Mouse (Mus musculus) heart, embryonic 10.5 days (tissue): ENCODE results near the gene Frmd4a. TPM values are rescaled to one million over a fixed set of nuclear protein-coding genes. Genes with fewer than 3 reads are reported as not detected.

ENCODE experiments used
- DNase-seq: peaks from one replicate; pipeline ENCODE4 v3.0.0-alpha.2; 2017; ENCODE audit warnings: low spot score
- H3K27ac ChIP-seq: fragments of 300-500 bp; sonication (generic); 2 replicates; pipeline ENCODE4 v1.5.1; 2016; ENCODE audit warnings: mild to moderate bottlenecking
- H3K27me3 ChIP-seq: fragments of 300-500 bp; sonication (generic); 2 replicates; pipeline ENCODE4 v1.6.1; 2016; ENCODE audit warnings: mild to moderate bottlenecking; ENCODE audit not compliant: poor library complexity, insufficient read depth, severe bottlenecking
- H3K36me3 ChIP-seq: fragments of 300-500 bp; sonication (generic); 2 replicates; pipeline ENCODE4 v1.6.1; 2016; ENCODE audit warnings: mild to moderate bottlenecking, moderate library complexity
- H3K4me1 ChIP-seq: fragments of 300-500 bp; sonication (generic); 2 replicates; pipeline ENCODE4 v1.6.1; 2016; ENCODE audit warnings: mild to moderate bottlenecking
- H3K4me3 ChIP-seq: fragments of 300-500 bp; sonication (generic); 2 replicates; pipeline ENCODE4 v1.5.1; 2016; ENCODE audit warnings: mild to moderate bottlenecking, moderate library complexity
- H3K9me3 ChIP-seq: fragments of 300-500 bp; sonication (generic); 2 replicates; pipeline ENCODE4 v1.6.1; 2016; ENCODE audit warnings: mild to moderate bottlenecking, moderate library complexity
- WGBS: fragments of 180-500 bp; shearing (Covaris S2); methylation state at CpG from one replicate; pipeline ENCODE4 v1.1.7; 2016; 5-methylcytosine and 5-hydroxymethylcytosine counted together
- polyA plus RNA-seq: library from polyadenylated mRNA; unstranded; fragments of >200 nt; fragmentation: Nextera tagmentation; extraction: Ambion mirVana; gene quantifications from 2 replicates; pipeline ENCODE4 v1.2.1, GENCODE M21; 2016

Frmd4a gene
- polyA plus RNA-seq, 1 experiment from 2014 or later = 29.4 TPM

- 26% methylated on average over 3 of the region's 3 CpGs for WGBS
- H3K4me3 ChIP-seq = no peak overlapping the region
Measured at GRCm38 (mm10) chr2:4188303-4188702, 170.8 kb downstream of the Frmd4a start.

DNA sequence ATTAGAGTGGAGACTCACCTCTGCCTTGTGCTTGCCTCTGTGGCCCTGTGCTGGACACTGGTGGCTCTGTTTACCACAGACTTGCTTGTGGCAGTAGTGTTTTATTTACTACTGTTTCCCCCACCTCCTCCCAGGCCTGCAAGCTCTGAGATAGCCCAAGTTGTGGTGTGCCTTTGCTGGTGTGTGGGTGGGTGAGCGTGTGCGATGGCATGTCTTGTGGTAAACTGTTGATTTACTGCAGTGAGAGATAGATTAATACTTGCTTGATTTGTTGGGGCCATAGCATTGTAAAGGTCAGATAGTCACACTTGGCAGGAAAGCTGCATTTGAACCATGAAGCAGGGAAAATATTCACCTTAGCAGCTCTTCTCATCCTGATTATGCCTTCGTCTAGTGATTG is 172.8 kb downstream of the Frmd4a start:
- Histone ChIP-seq H3K4me1 (peaks cover 15% of the 10 kb centered on the region; the same call in 1 of the 2 replicates), H3K4me3 (no peak overlapping the region), H3K27me3 (no peaks in the 10 kb centered on the region), H3K27ac (no peak overlapping the region), H3K9me3 (no peaks in the 10 kb centered on the region), H3K36me3 (no peaks in the 10 kb centered on the region)
- no peak for DNase-seq
- 89% methylated on average over 3 of the region's 3 CpGs for WGBS

More at GRCm38 (mm10) chr2:4188303-4188702, 170.8 kb downstream of the Frmd4a start:
- no peak for DNase-seq
- Histone ChIP-seq H3K36me3 (no peaks in the 10 kb centered on the region), H3K4me1 (peaks cover 15% of the 10 kb centered on the region; the same call in 1 of the 2 replicates), H3K27me3 (no peaks in the 10 kb centered on the region), H3K27ac (no peak overlapping the region), H3K9me3 (no peaks in the 10 kb centered on the region)

- Histone ChIP-seq H3K9me3 (no peaks in the 10 kb centered on the region), H3K4me1 (peaks cover 15% of the 10 kb centered on the region; the same call in 1 of the 2 replicates), H3K4me3 (no peak overlapping the region), H3K27me3 (no peaks in the 10 kb centered on the region), H3K27ac (no peak overlapping the region), H3K36me3 (no peaks in the 10 kb centered on the region)
- WGBS = 79% methylated on average over 5 of the region's 5 CpGs
- no peak for DNase-seq
Measured at GRCm38 (mm10) chr2:4190995-4191394, 173.5 kb downstream of the Frmd4a start.

- no peaks in the 10 kb centered on the region for H3K27me3 ChIP-seq
- no peak for DNase-seq
- no peaks in the 10 kb centered on the region for H3K36me3 ChIP-seq
- H3K4me1 ChIP-seq = peaks cover 5% of the 10 kb centered on the region; the same call in 1 of the 2 replicates
- H3K9me3 ChIP-seq = no peaks in the 10 kb centered on the region
- H3K27ac ChIP-seq = no peak overlapping the region
- H3K4me3 ChIP-seq = no peak overlapping the region
Measured at GRCm38 (mm10) chr2:4193206-4193605, 175.7 kb downstream of the Frmd4a start.

DNA sequence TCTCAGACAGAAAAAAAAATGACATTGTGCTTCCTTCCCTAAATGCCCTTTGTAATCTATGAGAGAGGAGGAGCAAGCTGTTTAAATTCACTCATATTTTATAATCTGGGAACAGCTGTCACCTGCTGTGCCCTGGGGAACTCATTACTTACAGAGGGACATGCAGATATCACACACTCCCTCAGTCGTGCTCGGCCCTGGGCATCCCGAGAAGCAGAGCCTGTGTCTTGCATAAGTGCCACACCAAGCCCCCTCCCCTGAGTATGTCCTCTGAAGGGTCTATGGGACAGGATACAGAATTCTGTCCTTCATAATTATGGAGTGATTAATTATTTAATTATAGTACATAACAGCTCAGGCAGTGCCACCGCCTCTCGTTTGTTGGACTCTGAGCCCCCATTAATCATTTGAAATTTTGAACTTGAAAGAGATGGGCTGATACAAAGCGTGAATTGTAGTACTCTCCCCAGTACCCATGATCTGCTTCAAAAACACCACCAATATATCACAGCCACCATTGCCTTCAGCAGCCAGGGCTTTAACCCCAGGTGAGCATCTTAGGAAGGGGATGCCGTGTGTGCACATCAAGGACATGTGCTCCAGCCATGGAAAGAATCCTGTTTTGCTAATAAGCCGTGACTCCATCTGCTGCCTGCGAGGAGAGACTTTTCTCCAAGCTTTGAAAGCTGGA is 177.0 kb downstream of the Frmd4a start:
- no peaks in the 10 kb centered on the region for H3K27me3 ChIP-seq
- H3K4me1 ChIP-seq = no peaks in the 10 kb centered on the region
- no peaks in the 10 kb centered on the region for H3K36me3 ChIP-seq
- H3K4me3 ChIP-seq = no peak overlapping the region
- no peaks in the 10 kb centered on the region for H3K9me3 ChIP-seq
- DNase-seq = no peak
- WGBS = 71% methylated on average over 9 of the region's 9 CpGs
- no peak overlapping the region for H3K27ac ChIP-seq

GRCm38 (mm10) chr2:4196041-4196440 is 178.5 kb downstream of the Frmd4a start:
- WGBS = 80% methylated on average over 4 of the region's 4 CpGs
- no peaks in the 10 kb centered on the region for H3K4me1 ChIP-seq
- no peak for DNase-seq
- no peaks in the 10 kb centered on the region for H3K36me3 ChIP-seq
- H3K9me3 ChIP-seq = no peaks in the 10 kb centered on the region
- no peaks in the 10 kb centered on the region for H3K27me3 ChIP-seq
- H3K27ac ChIP-seq = no peak overlapping the region
- no peak overlapping the region for H3K4me3 ChIP-seq

DNA sequence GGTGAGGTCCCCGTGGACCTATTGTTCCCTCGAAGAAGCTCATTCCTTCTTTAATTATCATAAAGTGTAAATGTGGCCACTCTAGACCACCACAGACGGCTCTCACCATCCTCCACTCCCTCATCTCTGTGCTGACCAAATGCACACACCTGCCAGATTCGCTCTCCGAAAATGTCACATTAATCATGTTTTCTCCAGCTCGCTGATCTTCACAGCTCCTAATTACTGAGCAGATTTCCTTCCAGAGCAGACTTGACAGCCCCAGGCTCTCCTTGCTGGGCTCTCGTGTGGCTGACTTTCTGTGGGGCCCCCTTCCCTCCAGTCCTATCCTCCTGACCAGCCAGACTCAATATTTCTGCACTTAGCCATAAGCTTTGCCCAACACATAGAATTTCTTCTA is 191.7 kb downstream of the Frmd4a start:
- no peaks in the 10 kb centered on the region for H3K9me3 ChIP-seq
- no peak overlapping the region for H3K4me3 ChIP-seq
- H3K27ac ChIP-seq = no peak overlapping the region
- H3K27me3 ChIP-seq = no peaks in the 10 kb centered on the region
- no peaks in the 10 kb centered on the region for H3K4me1 ChIP-seq
- H3K36me3 ChIP-seq = no peaks in the 10 kb centered on the region
- no peak for DNase-seq
- WGBS = 74% methylated on average over 7 of the region's 7 CpGs

GRCm38 (mm10) chr2:4222497-4222828 is 204.9 kb downstream of the Frmd4a start:
- no peaks in the 10 kb centered on the region for H3K27me3 ChIP-seq
- no peak for DNase-seq
- WGBS = 0% methylated on average over 1 of the region's 1 CpGs
- H3K9me3 ChIP-seq = no peaks in the 10 kb centered on the region
- H3K4me1 ChIP-seq = peaks cover 19% of the 10 kb centered on the region
- no peak overlapping the region for H3K4me3 ChIP-seq
- H3K36me3 ChIP-seq = no peaks in the 10 kb centered on the region
- H3K27ac ChIP-seq = no peak overlapping the region

DNA sequence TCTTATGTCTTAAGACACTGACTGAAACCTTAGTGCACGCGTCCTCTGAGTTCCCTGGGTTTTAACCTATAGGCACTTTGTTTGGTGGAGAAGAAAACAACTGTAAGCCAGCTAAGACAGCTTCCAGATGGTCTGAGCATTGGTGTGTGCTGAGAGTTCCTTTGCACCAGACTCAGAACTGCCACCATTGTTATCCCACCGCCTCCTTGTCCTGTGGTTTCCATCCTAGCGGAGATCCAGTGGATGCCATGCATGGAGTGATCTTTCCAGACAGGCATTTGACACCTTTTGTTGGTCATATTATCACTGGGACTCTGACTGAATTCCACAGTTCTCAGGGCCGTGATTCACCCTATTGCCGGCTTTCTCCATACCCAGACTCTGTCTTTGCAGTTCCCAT is 205.8 kb downstream of the Frmd4a start:
- H3K36me3 ChIP-seq = no peaks in the 10 kb centered on the region
- H3K4me3 ChIP-seq = no peak overlapping the region
- no peak overlapping the region; the same call in 1 of the 2 replicates for H3K27ac ChIP-seq
- no peaks in the 10 kb centered on the region for H3K27me3 ChIP-seq
- H3K4me1 ChIP-seq = peaks cover 28% of the 10 kb centered on the region
- no peak for DNase-seq
- no peaks in the 10 kb centered on the region for H3K9me3 ChIP-seq
- 78% methylated on average over 6 of the region's 6 CpGs for WGBS

- 70% methylated on average over 7 of the region's 7 CpGs for WGBS
- H3K27ac ChIP-seq = no peak overlapping the region; the same call in 1 of the 2 replicates
- H3K36me3 ChIP-seq = no peaks in the 10 kb centered on the region
- no peaks in the 10 kb centered on the region for H3K9me3 ChIP-seq
- no peak for DNase-seq
- H3K4me1 ChIP-seq = peaks cover 41% of the 10 kb centered on the region
- no peaks in the 10 kb centered on the region for H3K27me3 ChIP-seq
- H3K4me3 ChIP-seq = no peak overlapping the region
Measured at GRCm38 (mm10) chr2:4226941-4227558, 209.5 kb downstream of the Frmd4a start.

- Histone ChIP-seq H3K9me3 (no peaks in the 10 kb centered on the region), H3K4me3 (no peak overlapping the region), H3K36me3 (no peaks in the 10 kb centered on the region), H3K27ac (peak overlapping the region; percentile 44; the same call in 1 of the 2 replicates), H3K4me1 (peaks cover 41% of the 10 kb centered on the region), H3K27me3 (no peaks in the 10 kb centered on the region)
- WGBS = 36% methylated on average over 4 of the region's 4 CpGs
- DNase-seq = no peak
Measured at GRCm38 (mm10) chr2:4227563-4227962, 210.0 kb downstream of the Frmd4a start.

GRCm38 (mm10) chr2:4228510-4228909 is 211.0 kb downstream of the Frmd4a start:
- Histone ChIP-seq H3K9me3 (no peaks in the 10 kb centered on the region), H3K27ac (peak overlapping the region; percentile 30; the same call in 1 of the 2 replicates), H3K36me3 (no peaks in the 10 kb centered on the region), H3K4me1 (peaks cover 51% of the 10 kb centered on the region), H3K4me3 (no peak overlapping the region), H3K27me3 (no peaks in the 10 kb centered on the region)
- DNase-seq = no peak
- WGBS = 17% methylated on average over 3 of the region's 3 CpGs

- Histone ChIP-seq H3K9me3 (no peaks in the 10 kb centered on the region), H3K4me1 (peaks cover 47% of the 10 kb centered on the region), H3K27ac (peak overlapping the region; percentile 69; the same call in 1 of the 2 replicates), H3K36me3 (no peaks in the 10 kb centered on the region), H3K4me3 (no peak overlapping the region), H3K27me3 (no peaks in the 10 kb centered on the region)
- 57% methylated on average over 3 of the region's 3 CpGs for WGBS
- no peak for DNase-seq
Measured at GRCm38 (mm10) chr2:4232335-4232734, 214.8 kb downstream of the Frmd4a start.
